Mouse (Mus musculus): ENCODE data around the gene Ces5a. TPM values are rescaled to one million over a fixed set of nuclear protein-coding genes. Genes with fewer than 3 reads are reported as not detected.
"Not testable (repeated sequence)": the region's sequence is repeated elsewhere in the genome, so short reads cannot be mapped to it uniquely, and the experiment has no call there.

Ces5a gene
- polyA plus RNA-seq, 1 experiment: 1.1 TPM

DNA sequence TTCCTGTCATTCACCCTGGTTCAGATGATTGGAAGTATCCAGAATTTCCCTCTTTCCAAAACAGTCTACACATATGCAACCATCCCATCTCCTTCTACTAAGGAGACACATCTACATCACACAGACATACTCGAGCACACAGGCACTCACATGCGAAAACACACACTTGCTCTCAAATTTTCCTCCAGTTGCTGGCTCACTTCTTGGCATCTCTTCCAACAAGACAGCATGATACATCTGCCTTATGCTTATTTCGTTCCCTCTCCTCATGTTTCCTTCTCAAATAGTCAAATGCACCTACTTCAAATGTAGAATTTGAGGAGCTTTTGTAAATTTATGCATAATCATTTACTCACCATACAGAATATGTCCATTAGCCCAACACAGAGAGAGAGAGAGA is 33.0 kb downstream of the Ces5a start:
- TF ChIP-seq CTCF (IDR thresholded peaks at IDR 0.05; ENCODE audit: borderline replicate concordance, control insufficient read depth, extremely low read depth, insufficient read depth, low read length, poor library complexity): no peak
- TF ChIP-seq POLR2A (IDR thresholded peaks at IDR 0.05; ENCODE audit: control insufficient read depth, extremely low read depth, insufficient read depth, low read length, poor library complexity): no peak
- H3K27ac ChIP-seq (ENCODE audit: control insufficient read depth, insufficient read depth, low read length): no peak overlapping the region
- H3K27me3 ChIP-seq (ENCODE audit: control insufficient read depth, insufficient read depth, low read length): no peaks in the 10 kb centered on the region
- no peaks in the 10 kb centered on the region for H3K36me3 ChIP-seq (ENCODE audit: control insufficient read depth, insufficient read depth, low read length)
- H3K4me3 ChIP-seq (ENCODE audit: control insufficient read depth, insufficient read depth, low read length): no peak overlapping the region
- H3K4me1 ChIP-seq (replicated peaks; ENCODE audit: control insufficient read depth, insufficient read depth, low read length): no peaks in the 10 kb centered on the region
- no peak for DNase-seq
- WGBS: 84% methylated on average over 3 of the region's 3 CpGs

DNA sequence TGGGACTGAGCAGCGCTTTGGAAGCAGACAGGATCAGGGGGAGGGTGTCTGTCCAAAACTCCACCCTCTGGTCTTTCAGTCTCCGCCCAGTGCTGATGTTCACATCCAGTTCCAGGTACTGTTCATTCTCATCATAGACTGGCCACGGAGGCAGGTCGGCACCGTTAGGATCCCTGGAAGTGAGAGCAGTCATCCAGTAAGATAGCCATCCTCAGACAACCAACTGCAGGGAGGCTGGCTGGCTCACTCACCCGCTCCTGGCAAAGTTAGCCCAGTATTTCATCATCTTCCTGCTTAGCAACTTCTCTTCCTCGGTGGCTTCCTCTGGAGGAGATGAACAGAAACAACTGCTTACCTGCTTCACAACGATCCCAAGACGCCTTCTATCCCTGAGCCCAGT is 36.2 kb downstream of the Ces5a start:
- no peak for DNase-seq
- TF ChIP-seq CTCF (IDR thresholded peaks at IDR 0.05; ENCODE audit: borderline replicate concordance, control insufficient read depth, extremely low read depth, insufficient read depth, low read length, poor library complexity) (no peak), POLR2A (IDR thresholded peaks at IDR 0.05; ENCODE audit: control insufficient read depth, extremely low read depth, insufficient read depth, low read length, poor library complexity) (no peak)
- WGBS: 44% methylated on average over 9 of the region's 9 CpGs
- no peak overlapping the region for H3K4me3 ChIP-seq (ENCODE audit: control insufficient read depth, insufficient read depth, low read length)
- H3K27ac ChIP-seq (ENCODE audit: control insufficient read depth, insufficient read depth, low read length): no peak overlapping the region
- H3K36me3 ChIP-seq (ENCODE audit: control insufficient read depth, insufficient read depth, low read length): no peaks in the 10 kb centered on the region
- no peaks in the 10 kb centered on the region for H3K4me1 ChIP-seq (replicated peaks; ENCODE audit: control insufficient read depth, insufficient read depth, low read length)
- no peaks in the 10 kb centered on the region for H3K27me3 ChIP-seq (ENCODE audit: control insufficient read depth, insufficient read depth, low read length)

GRCm38 (mm10) chr8:93495330-93495729 is 40.3 kb downstream of the Ces5a start:
- DNase-seq: no peak
- Histone ChIP-seq H3K36me3 (ENCODE audit: control insufficient read depth, insufficient read depth, low read length) (no peaks in the 10 kb centered on the region), H3K4me1 (replicated peaks; ENCODE audit: control insufficient read depth, insufficient read depth, low read length) (no peaks in the 10 kb centered on the region), H3K27ac (ENCODE audit: control insufficient read depth, insufficient read depth, low read length) (no peak overlapping the region), H3K27me3 (ENCODE audit: control insufficient read depth, insufficient read depth, low read length) (no peaks in the 10 kb centered on the region), H3K4me3 (ENCODE audit: control insufficient read depth, insufficient read depth, low read length) (no peak overlapping the region)
- TF ChIP-seq POLR2A (IDR thresholded peaks at IDR 0.05; ENCODE audit: control insufficient read depth, extremely low read depth, insufficient read depth, low read length, poor library complexity) (no peak), CTCF (IDR thresholded peaks at IDR 0.05; ENCODE audit: borderline replicate concordance, control insufficient read depth, extremely low read depth, insufficient read depth, low read length, poor library complexity) (no peak)
- 27% methylated on average over 6 of the region's 6 CpGs for WGBS

GRCm38 (mm10) chr8:93488743-93489142 is 46.9 kb downstream of the Ces5a start:
- H3K4me1 ChIP-seq (replicated peaks; ENCODE audit: control insufficient read depth, insufficient read depth, low read length): no peaks in the 10 kb centered on the region
- no peak overlapping the region for H3K27ac ChIP-seq (ENCODE audit: control insufficient read depth, insufficient read depth, low read length)
- TF ChIP-seq POLR2A (IDR thresholded peaks at IDR 0.05; ENCODE audit: control insufficient read depth, extremely low read depth, insufficient read depth, low read length, poor library complexity) (no peak), CTCF (IDR thresholded peaks at IDR 0.05; ENCODE audit: borderline replicate concordance, control insufficient read depth, extremely low read depth, insufficient read depth, low read length, poor library complexity) (no peak)
- no peaks in the 10 kb centered on the region for H3K27me3 ChIP-seq (ENCODE audit: control insufficient read depth, insufficient read depth, low read length)
- no peak overlapping the region for H3K4me3 ChIP-seq (ENCODE audit: control insufficient read depth, insufficient read depth, low read length)
- 54% methylated on average over 4 of the region's 4 CpGs for WGBS
- H3K36me3 ChIP-seq (ENCODE audit: control insufficient read depth, insufficient read depth, low read length): no peaks in the 10 kb centered on the region
- no peak for DNase-seq

- TF ChIP-seq CTCF (IDR thresholded peaks at IDR 0.05; ENCODE audit: borderline replicate concordance, control insufficient read depth, extremely low read depth, insufficient read depth, low read length, poor library complexity) (no peak), POLR2A (IDR thresholded peaks at IDR 0.05; ENCODE audit: control insufficient read depth, extremely low read depth, insufficient read depth, low read length, poor library complexity) (no peak)
- Histone ChIP-seq H3K4me1 (replicated peaks; ENCODE audit: control insufficient read depth, insufficient read depth, low read length) (no peaks in the 10 kb centered on the region), H3K36me3 (ENCODE audit: control insufficient read depth, insufficient read depth, low read length) (no peaks in the 10 kb centered on the region), H3K4me3 (ENCODE audit: control insufficient read depth, insufficient read depth, low read length) (no peak overlapping the region), H3K27me3 (ENCODE audit: control insufficient read depth, insufficient read depth, low read length) (no peaks in the 10 kb centered on the region), H3K27ac (ENCODE audit: control insufficient read depth, insufficient read depth, low read length) (no peak overlapping the region)
- no peak for DNase-seq
- 95% methylated on average over 3 of the region's 3 CpGs for WGBS
Observed at GRCm38 (mm10) chr8:93478211-93478610, 57.4 kb downstream of the Ces5a start.

GRCm38 (mm10) chr8:93469733-93470132 is 65.9 kb downstream of the Ces5a start:
- not testable (repeated sequence) for H3K27ac ChIP-seq (ENCODE audit: control insufficient read depth, insufficient read depth, low read length); H3K4me1 ChIP-seq (replicated peaks; ENCODE audit: control insufficient read depth, insufficient read depth, low read length); H3K27me3 ChIP-seq (ENCODE audit: control insufficient read depth, insufficient read depth, low read length); H3K36me3 ChIP-seq (ENCODE audit: control insufficient read depth, insufficient read depth, low read length); H3K4me3 ChIP-seq (ENCODE audit: control insufficient read depth, insufficient read depth, low read length); DNase-seq
- WGBS: 86% methylated on average over 16 of the region's 16 CpGs

GRCm38 (mm10) chr8:93454258-93454877 is 81.3 kb downstream of the Ces5a start:
- Histone ChIP-seq H3K27ac (ENCODE audit: control insufficient read depth, insufficient read depth, low read length) (no peak overlapping the region), H3K36me3 (ENCODE audit: control insufficient read depth, insufficient read depth, low read length) (no peaks in the 10 kb centered on the region), H3K4me3 (ENCODE audit: control insufficient read depth, insufficient read depth, low read length) (no peak overlapping the region), H3K27me3 (ENCODE audit: control insufficient read depth, insufficient read depth, low read length) (no peaks in the 10 kb centered on the region), H3K4me1 (replicated peaks; ENCODE audit: control insufficient read depth, insufficient read depth, low read length) (no peaks in the 10 kb centered on the region)
- 96% methylated on average over 12 of the region's 12 CpGs for WGBS
- TF ChIP-seq CTCF (IDR thresholded peaks at IDR 0.05; ENCODE audit: borderline replicate concordance, control insufficient read depth, extremely low read depth, insufficient read depth, low read length, poor library complexity): no peak
- TF ChIP-seq POLR2A (IDR thresholded peaks at IDR 0.05; ENCODE audit: control insufficient read depth, extremely low read depth, insufficient read depth, low read length, poor library complexity): no peak
- DNase-seq: no peak

Other genes starting within 250 kb of the Ces5a start
- gene Ces1g, start 198.5 kb downstream of the Ces5a start, polyA plus RNA-seq (2012; rRNA removed): 0.05 and 0.41 TPM in 2 replicates
- 0.20 and 0.31 TPM in 2 replicates for gene Ces1h, start 156.1 kb downstream of the Ces5a start, polyA plus RNA-seq (2012; rRNA removed)